Mouse (Mus musculus) embryonic facial prominence, embryonic 14.5 days (tissue): ENCODE measurements at regions not wholly inside any gene's neighbourhood (a gene's known extent, or its start where the extent isn't known, plus 50 kb on each side); places are given as distances from the start of the nearest gene placed in this dataset.
A peak's percentile ranks its signal among the peaks of the same experiment; 100 is the strongest.

ENCODE experiments used
- ATAC-seq: fragments of 200-750 bp; cut with Nextera tagmentation; 2 replicates; pipeline ENCODE4 v1.8.0; 2017; ENCODE audit warnings: low read depth, moderate number of reproducible peaks, moderate TSS enrichment
- DNase-seq: peaks from one replicate; pipeline ENCODE4 v3.0.0-alpha.2; 2015; ENCODE audit warnings: low spot score
- H3K27ac ChIP-seq: fragments of 300-500 bp; sonication (generic); replicated peaks from 2 replicates; pipeline ENCODE4 v1.5.1; 2014; ENCODE audit warnings: low read depth, mild to moderate bottlenecking, low read length, moderate library complexity
- H3K27me3 ChIP-seq: fragments of 300-500 bp; sonication (generic); replicated peaks from 2 replicates; pipeline ENCODE4 v1.6.1; 2014; ENCODE audit warnings: low read length; ENCODE audit not compliant: control insufficient read depth, insufficient read depth
- H3K36me3 ChIP-seq: fragments of 300-500 bp; sonication (generic); 2 replicates; pipeline ENCODE4 v1.6.1; 2014; ENCODE audit warnings: low read length, mixed read lengths; ENCODE audit not compliant: control insufficient read depth, insufficient read depth
- H3K4me1 ChIP-seq: fragments of 300-500 bp; sonication (generic); 2 replicates; pipeline ENCODE4 v1.6.1; 2014; ENCODE audit warnings: antibody characterized with exemption, low read length; ENCODE audit not compliant: control insufficient read depth, insufficient read depth
- H3K4me2 ChIP-seq: fragments of 300-500 bp; sonication (generic); 2 replicates; pipeline ENCODE4 v1.6.1; 2014; ENCODE audit warnings: low read depth, mild to moderate bottlenecking, low read length, moderate library complexity, mixed read lengths
- H3K4me3 ChIP-seq: fragments of 300-500 bp; sonication (generic); 2 replicates; pipeline ENCODE4 v1.5.1; 2014; ENCODE audit warnings: low read depth, mild to moderate bottlenecking, low read length
- H3K9ac ChIP-seq: fragments of 300-500 bp; sonication (generic); 2 replicates; pipeline ENCODE4 v1.6.1; 2014; ENCODE audit warnings: low read depth, mild to moderate bottlenecking, low read length, moderate library complexity, mixed read lengths
- H3K9me3 ChIP-seq: fragments of 300-500 bp; sonication (generic); 2 replicates; pipeline ENCODE4 v1.6.1; 2016; ENCODE audit warnings: low read length; ENCODE audit not compliant: control insufficient read depth
- WGBS: fragments of 180-500 bp; shearing (Covaris S2); extraction: QIAGEN DNeasy Blood & Tissue Kit; methylation state at CpG from one replicate; pipeline ENCODE4 v1.1.7; 2014; 5-methylcytosine and 5-hydroxymethylcytosine counted together

GRCm38 (mm10) chr8:53868567-53868966 lies 208.8 kb upstream of the Vegfc start:
- Histone ChIP-seq H3K36me3 (no peaks in the 10 kb centered on the region), H3K4me1 (no peaks in the 10 kb centered on the region), H3K4me2 (no peak overlapping the region), H3K9me3 (no peaks in the 10 kb centered on the region), H3K27ac (no peak overlapping the region), H3K9ac (no peak overlapping the region), H3K27me3 (no peaks in the 10 kb centered on the region), H3K4me3 (no peak overlapping the region)
- 24% methylated on average over 1 of the region's 1 CpGs for WGBS
- DNase-seq (no peak), ATAC-seq (no peak)

- Histone ChIP-seq H3K4me1 (no peaks in the 10 kb centered on the region), H3K4me2 (no peak overlapping the region), H3K9me3 (no peaks in the 10 kb centered on the region), H3K4me3 (no peak overlapping the region), H3K27ac (no peak overlapping the region), H3K27me3 (no peaks in the 10 kb centered on the region), H3K9ac (no peak overlapping the region), H3K36me3 (no peaks in the 10 kb centered on the region)
- ATAC-seq (no peak), DNase-seq (peak; percentile 58)
- 60% methylated on average over 8 of the region's 8 CpGs for WGBS
These were observed 207.3 kb upstream of the Vegfc start for GRCm38 (mm10) chr8:53869997-53870596.

DNA sequence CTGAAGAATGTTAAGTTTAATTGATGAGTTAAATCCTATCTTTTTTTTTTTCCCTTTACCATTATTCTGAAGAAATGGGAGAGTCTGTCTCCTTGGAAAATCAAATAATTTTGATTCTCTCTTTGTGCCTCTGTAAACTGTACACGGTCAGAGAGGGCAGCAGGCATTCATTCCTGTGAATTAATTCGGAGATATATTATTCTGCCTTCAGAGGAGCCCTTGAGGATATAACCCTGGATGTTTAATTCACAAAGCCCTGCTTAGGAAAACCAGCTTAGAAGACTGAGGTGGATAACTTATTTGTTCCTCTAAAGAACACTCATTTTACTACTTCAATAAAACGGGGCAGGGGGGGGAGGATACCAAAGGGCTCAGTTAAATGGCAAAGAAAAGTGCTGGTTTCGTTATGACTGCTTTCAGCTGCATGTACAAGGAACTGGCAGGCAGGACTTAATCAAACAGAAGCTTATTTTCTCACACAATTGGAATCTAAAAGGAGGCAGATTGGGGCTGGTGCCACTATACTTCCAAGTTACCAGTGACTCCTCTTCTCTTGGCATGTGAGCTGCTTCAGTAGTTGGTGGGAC lies 205.3 kb upstream of the Vegfc start:
- ATAC-seq (no peak), DNase-seq (no peak)
- Histone ChIP-seq H3K4me1 (no peaks in the 10 kb centered on the region), H3K27ac (no peak overlapping the region), H3K4me3 (no peak overlapping the region), H3K27me3 (no peaks in the 10 kb centered on the region), H3K36me3 (no peaks in the 10 kb centered on the region), H3K9ac (no peak overlapping the region), H3K9me3 (no peaks in the 10 kb centered on the region), H3K4me2 (no peak overlapping the region)
- 50% methylated on average over 4 of the region's 4 CpGs for whole genome bisulfite sequencing

- Histone ChIP-seq H3K4me3 (no peak overlapping the region), H3K27me3 (no peaks in the 10 kb centered on the region), H3K9ac (no peak overlapping the region), H3K36me3 (no peaks in the 10 kb centered on the region), H3K9me3 (no peaks in the 10 kb centered on the region), H3K4me2 (no peak overlapping the region), H3K4me1 (no peaks in the 10 kb centered on the region), H3K27ac (no peak overlapping the region)
- DNase-seq (no peak), ATAC-seq (no peak)
- 80% methylated on average over 7 of the region's 7 CpGs for WGBS
These were observed 198.6 kb upstream of the Vegfc start for GRCm38 (mm10) chr8:53878846-53879245.

- no peaks in the 10 kb centered on the region for H3K4me1 ChIP-seq
- H3K4me2 ChIP-seq: no peak overlapping the region
- H3K9me3 ChIP-seq: no peaks in the 10 kb centered on the region
- H3K36me3 ChIP-seq: no peaks in the 10 kb centered on the region
- H3K9ac ChIP-seq: no peak overlapping the region
- ATAC-seq: no peak
- 79% methylated on average over 1 of the region's 1 CpGs for WGBS
- H3K4me3 ChIP-seq: no peak overlapping the region
- DNase-seq: no peak
- H3K27ac ChIP-seq: no peak overlapping the region
- H3K27me3 ChIP-seq: no peaks in the 10 kb centered on the region
These were observed 195.9 kb upstream of the Vegfc start for GRCm38 (mm10) chr8:53881551-53881950.

DNA sequence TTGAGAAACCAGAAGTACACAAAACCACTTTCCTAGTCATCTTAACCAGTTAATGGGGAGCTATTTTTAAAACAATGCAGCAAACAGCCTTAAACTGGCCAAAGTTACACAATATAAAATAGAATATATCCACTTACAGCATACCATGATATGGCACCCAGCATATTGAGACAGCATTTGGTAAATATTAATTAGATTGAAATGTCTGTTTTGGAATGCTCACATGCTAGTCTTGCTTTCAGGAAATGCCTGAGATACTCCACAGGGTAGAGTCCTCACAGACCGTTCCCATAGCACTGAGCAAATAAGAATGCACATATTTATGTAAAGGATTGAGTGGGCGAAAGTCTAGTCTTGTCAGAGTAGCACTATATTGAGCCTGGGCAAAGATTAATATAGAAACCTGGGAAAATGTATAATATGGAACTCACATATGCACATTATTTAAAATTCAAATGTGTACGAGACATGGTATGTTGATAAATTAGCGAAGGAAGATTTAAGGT lies 185.1 kb upstream of the Vegfc start:
- ATAC-seq (no peak), DNase-seq (peak; percentile 5)
- H3K27ac ChIP-seq: no peak overlapping the region
- peaks cover 7% of the 10 kb centered on the region; the same call in 1 of the 2 replicates for H3K4me1 ChIP-seq
- no peak overlapping the region for H3K4me3 ChIP-seq
- no peaks in the 10 kb centered on the region for H3K27me3 ChIP-seq
- no peaks in the 10 kb centered on the region for H3K9me3 ChIP-seq
- H3K9ac ChIP-seq: no peak overlapping the region
- H3K36me3 ChIP-seq: no peaks in the 10 kb centered on the region
- 74% methylated on average over 4 of the region's 4 CpGs for WGBS
- no peak overlapping the region for H3K4me2 ChIP-seq

GRCm38 (mm10) chr8:53892770-53893169 lies 184.6 kb upstream of the Vegfc start:
- H3K27ac ChIP-seq: no peak overlapping the region
- H3K9me3 ChIP-seq: no peaks in the 10 kb centered on the region

DNA sequence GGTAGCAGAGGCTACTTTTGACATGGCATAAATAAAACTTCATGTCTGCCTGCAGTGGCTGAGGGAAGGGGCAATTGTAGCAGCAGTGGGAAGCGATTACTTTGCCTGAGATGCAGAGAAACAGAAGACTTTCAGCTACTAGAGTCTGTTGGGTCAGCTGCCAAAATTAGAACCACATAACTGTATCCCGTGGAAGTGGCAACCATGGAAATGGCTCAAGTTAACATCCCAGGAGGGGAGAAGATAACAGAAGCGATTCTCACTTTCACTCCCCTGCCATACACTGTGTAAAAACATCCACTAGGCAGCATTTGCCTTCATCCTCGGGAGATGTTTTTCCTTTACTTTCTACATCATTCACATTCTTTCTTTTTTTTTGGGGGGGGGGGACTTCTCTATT lies 155.1 kb upstream of the Vegfc start:
- H3K27ac ChIP-seq: no peak overlapping the region
- no peak overlapping the region for H3K4me2 ChIP-seq
- DNase-seq: peak; percentile 22
- H3K9ac ChIP-seq: no peak overlapping the region
- H3K9me3 ChIP-seq: peaks cover 4% of the 10 kb centered on the region; the same call in 1 of the 2 replicates
- H3K36me3 ChIP-seq: no peaks in the 10 kb centered on the region
- H3K27me3 ChIP-seq: no peaks in the 10 kb centered on the region
- H3K4me1 ChIP-seq: no peaks in the 10 kb centered on the region
- no peak for ATAC-seq
- H3K4me3 ChIP-seq: no peak overlapping the region
- 50% methylated on average over 4 of the region's 4 CpGs for WGBS

More at GRCm38 (mm10) chr8:53892770-53893169, 184.6 kb upstream of the Vegfc start:
- Histone ChIP-seq H3K4me1 (peaks cover 7% of the 10 kb centered on the region; the same call in 1 of the 2 replicates), H3K9ac (no peak overlapping the region), H3K36me3 (no peaks in the 10 kb centered on the region), H3K27me3 (no peaks in the 10 kb centered on the region), H3K4me2 (no peak overlapping the region), H3K4me3 (no peak overlapping the region)
- peak; percentile 24 for DNase-seq
- 53% methylated on average over 3 of the region's 3 CpGs for WGBS
- no peak for ATAC-seq

DNA sequence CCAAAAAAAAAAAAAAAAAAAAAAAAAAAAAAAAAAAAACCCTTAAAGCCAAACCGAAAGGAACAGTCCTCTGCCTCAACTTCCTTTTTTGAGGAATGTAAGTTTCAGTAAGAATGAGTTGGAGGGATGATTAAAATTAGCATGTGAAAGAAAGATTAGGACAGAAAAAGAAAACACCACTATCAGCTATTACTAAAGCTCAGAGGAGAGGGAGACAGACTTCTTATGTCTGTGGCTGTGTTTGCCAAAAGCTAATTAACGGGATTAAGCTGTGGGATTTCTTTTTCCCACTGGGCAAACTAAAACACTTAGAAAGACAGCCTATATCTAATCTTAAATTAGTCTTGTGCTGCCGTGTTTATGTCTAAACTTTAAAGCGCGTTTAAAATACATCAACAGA lies 146.7 kb upstream of the Vegfc start:
- Histone ChIP-seq H3K9ac (no peak overlapping the region), H3K36me3 (no peaks in the 10 kb centered on the region), H3K9me3 (no peaks in the 10 kb centered on the region), H3K27ac (no peak overlapping the region), H3K4me2 (no peak overlapping the region), H3K27me3 (no peaks in the 10 kb centered on the region), H3K4me1 (no peaks in the 10 kb centered on the region), H3K4me3 (no peak overlapping the region)
- DNase-seq (no peak), ATAC-seq (no peak)
- WGBS: 36% methylated on average over 5 of the region's 5 CpGs
